Mouse (Mus musculus): ENCODE data around the gene Sostdc1.
A peak's percentile ranks its signal among the peaks of the same experiment; 100 is the strongest.

Sostdc1 gene

GRCm38 (mm10) chr12:36313916-36314315 lies at the start of gene Sostdc1:
TSS of gene Sostdc1 (plus strand) at chr12:36314139.
- peak; percentile 47 to 74 for DNase-seq

- no peak for DNase-seq
These were observed 46.2 kb upstream of the Sostdc1 start for GRCm38 (mm10) chr12:36267670-36268246.

- no peak for DNase-seq
These were observed 39.1 kb upstream of the Sostdc1 start for GRCm38 (mm10) chr12:36274823-36275222.

- DNase-seq = no peak
These were observed 24.3 kb upstream of the Sostdc1 start for GRCm38 (mm10) chr12:36289634-36290033.

- DNase-seq = no peak
These were observed 23.5 kb upstream of the Sostdc1 start for GRCm38 (mm10) chr12:36290465-36290864.

- DNase-seq = no peak
These were observed 22.6 kb upstream of the Sostdc1 start for GRCm38 (mm10) chr12:36291346-36291745.

GRCm38 (mm10) chr12:36302326-36302725 lies 11.6 kb upstream of the Sostdc1 start:
- DNase-seq = no peak

- DNase-seq = no peak
These were observed 10.9 kb upstream of the Sostdc1 start for GRCm38 (mm10) chr12:36302905-36303642.

GRCm38 (mm10) chr12:36308737-36309420 lies 5.1 kb upstream of the Sostdc1 start:
- no peak for DNase-seq

GRCm38 (mm10) chr12:36313015-36313414 lies 924 bp upstream of the Sostdc1 start:
- DNase-seq = no peak

GRCm38 (mm10) chr12:36314446-36314845 lies 507 bp downstream of the Sostdc1 start:
- no peak for DNase-seq

- peak in 1 of 2 experiments; percentile 21 for DNase-seq
These were observed 1.6 kb downstream of the Sostdc1 start for GRCm38 (mm10) chr12:36315527-36315926.

GRCm38 (mm10) chr12:36316056-36316455 lies 2.1 kb downstream of the Sostdc1 start:
- DNase-seq = no peak

GRCm38 (mm10) chr12:36317036-36317819 lies 3.3 kb downstream of the Sostdc1 start:
- DNase-seq = peak; percentile 38 to 47

- peak; percentile 30 to 48 for DNase-seq
These were observed 3.8 kb downstream of the Sostdc1 start for GRCm38 (mm10) chr12:36317820-36318135.

- DNase-seq = no peak
These were observed 12.2 kb downstream of the Sostdc1 start for GRCm38 (mm10) chr12:36326101-36326521.

- DNase-seq = no peak
These were observed 18.7 kb downstream of the Sostdc1 start for GRCm38 (mm10) chr12:36332676-36333075.

- DNase-seq = no peak
These were observed 19.9 kb downstream of the Sostdc1 start for GRCm38 (mm10) chr12:36333837-36334281.

- no peak for DNase-seq
These were observed 30.2 kb downstream of the Sostdc1 start for GRCm38 (mm10) chr12:36344131-36344530.

- DNase-seq = no peak
These were observed 46.1 kb downstream of the Sostdc1 start for GRCm38 (mm10) chr12:36360064-36360463.

GRCm38 (mm10) chr12:36360693-36361092 lies 46.8 kb downstream of the Sostdc1 start:
- no peak for DNase-seq

- no peak for DNase-seq
These were observed 50.1 kb downstream of the Sostdc1 start for GRCm38 (mm10) chr12:36364013-36364412.
